Mouse (Mus musculus): Measurements from ENCODE around the gene Tdo2. TPM values are rescaled to one million over a fixed set of nuclear protein-coding genes. Genes with fewer than 3 reads are reported as not detected.

Gene Tdo2
- polyA plus RNA-seq, 1 experiment from 2014 or later, result 1.6 TPM

DNA sequence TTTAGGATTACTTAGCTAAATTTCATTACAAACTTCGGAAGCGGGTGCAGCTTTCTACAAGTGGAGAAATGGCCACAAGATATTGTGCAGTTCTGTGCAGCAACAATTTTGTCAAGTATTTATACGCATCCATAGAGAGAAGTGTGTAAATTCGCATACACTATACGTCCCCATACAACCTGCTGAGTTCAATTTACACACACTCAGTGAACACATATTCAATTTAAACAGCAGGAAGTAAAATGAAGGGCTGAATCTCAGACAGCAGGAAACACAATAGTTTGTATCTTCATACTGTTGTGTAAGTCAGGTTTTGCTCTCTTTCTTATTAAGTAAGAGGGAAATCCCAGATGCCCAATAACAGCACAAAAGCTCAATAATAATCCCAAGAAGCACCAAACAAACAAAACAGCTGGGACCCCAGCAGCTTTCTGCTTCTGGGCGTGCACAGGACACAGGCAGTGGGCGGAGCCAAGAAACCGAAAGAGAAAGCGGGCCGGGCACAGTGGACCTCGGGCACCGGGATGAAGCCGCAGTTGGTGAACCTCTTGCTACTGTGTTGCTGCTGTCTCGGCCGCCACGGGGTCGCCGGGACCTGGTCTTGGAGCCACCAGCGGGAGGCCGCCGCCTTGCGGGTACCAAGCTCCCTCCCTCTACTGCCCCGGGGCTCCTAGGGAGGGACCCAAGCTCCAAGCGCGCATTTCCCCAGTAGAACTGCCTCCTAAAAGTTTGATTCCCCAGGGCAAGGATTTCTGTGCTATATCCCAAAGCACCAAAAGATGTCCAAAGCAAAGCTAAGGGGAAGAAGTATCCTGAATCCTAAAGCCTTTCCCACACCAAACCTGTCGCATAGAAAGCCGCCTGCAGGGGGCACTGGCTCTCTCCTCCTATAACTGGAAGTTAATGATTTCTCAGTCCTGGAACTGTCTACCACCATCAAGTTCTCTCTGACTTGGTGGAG, 43.6 kb downstream of the Tdo2 start, which contains the start of gene Ctso:
Gene Ctso, plus strand, starts transcription at position 461 of the 961 bp plus-strand sequence.
- Histone ChIP-seq H3K27ac (ENCODE audit: low read depth, low read length) (peak within 1 kb of the TSS; percentile 84), H3K9me3 (replicated peaks; ENCODE audit: control insufficient read depth, low read length) (no peaks in the 10 kb centered on the region), H3K9ac (ENCODE audit: low read depth, low read length) (peak within 1 kb of the TSS; percentile 95), H3K4me3 (ENCODE audit: low read depth, low read length) (peak within 1 kb of the TSS; percentile 82), H3K4me1 (ENCODE audit: control insufficient read depth, insufficient read depth, low read length) (no peaks in the 10 kb centered on the region), H3K27me3 (ENCODE audit: control insufficient read depth, insufficient read depth, low read length) (no peaks in the 10 kb centered on the region), H3K4me2 (peak within 1 kb of the TSS; percentile 57), H3K36me3 (ENCODE audit: control insufficient read depth, insufficient read depth, low read length) (no peaks in the 10 kb centered on the region)
- WGBS (ENCODE audit: insufficient replicate concordance), result 15% methylated on average over 27 of the region's 27 CpGs
- ATAC-seq (replicated peaks; ENCODE audit: insufficient number of reproducible peaks, low FRiP score, low TSS enrichment), result peak; percentile 79

GRCm38 (mm10) chr3:81931695-81932094, 44.3 kb downstream of the Tdo2 start:
- H3K4me2 ChIP-seq, result no peak overlapping the region
- no peaks in the 10 kb centered on the region for H3K4me1 ChIP-seq (ENCODE audit: control insufficient read depth, insufficient read depth, low read length)
- 72% methylated on average over 3 of the region's 3 CpGs for WGBS (ENCODE audit: insufficient replicate concordance)
- H3K9ac ChIP-seq (ENCODE audit: low read depth, low read length), result no peak overlapping the region
- H3K9me3 ChIP-seq (replicated peaks; ENCODE audit: control insufficient read depth, low read length), result no peaks in the 10 kb centered on the region
- ATAC-seq (replicated peaks; ENCODE audit: insufficient number of reproducible peaks, low FRiP score, low TSS enrichment), result no peak
- no peaks in the 10 kb centered on the region for H3K27me3 ChIP-seq (ENCODE audit: control insufficient read depth, insufficient read depth, low read length)
- H3K4me3 ChIP-seq (ENCODE audit: low read depth, low read length), result no peak overlapping the region
- H3K27ac ChIP-seq (ENCODE audit: low read depth, low read length), result no peak overlapping the region
- H3K36me3 ChIP-seq (ENCODE audit: control insufficient read depth, insufficient read depth, low read length), result no peaks in the 10 kb centered on the region

DNA sequence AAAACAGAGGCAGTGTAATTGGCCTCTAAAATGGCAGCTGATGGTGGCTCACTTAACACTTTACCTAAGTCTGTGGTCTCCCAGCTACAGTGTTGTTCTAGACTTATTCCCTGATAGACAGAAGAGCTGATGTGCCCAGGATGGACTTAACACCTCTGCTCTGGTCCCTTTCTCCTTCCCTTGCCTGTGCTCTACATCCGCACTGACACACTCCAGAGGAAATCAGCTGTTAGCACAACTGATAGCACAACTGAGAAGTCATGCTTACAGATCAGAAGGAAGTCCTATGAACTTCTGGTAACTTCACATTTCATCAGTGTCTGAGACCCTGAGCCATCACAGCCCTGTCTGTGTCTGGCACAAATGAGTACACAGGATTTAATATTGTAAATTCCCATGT, 46.9 kb downstream of the Tdo2 start:
- Histone ChIP-seq H3K36me3 (ENCODE audit: control insufficient read depth, insufficient read depth, low read length) (no peaks in the 10 kb centered on the region), H3K9ac (ENCODE audit: low read depth, low read length) (no peak overlapping the region), H3K27ac (ENCODE audit: low read depth, low read length) (no peak overlapping the region), H3K4me2 (no peak overlapping the region), H3K4me1 (ENCODE audit: control insufficient read depth, insufficient read depth, low read length) (no peaks in the 10 kb centered on the region), H3K4me3 (ENCODE audit: low read depth, low read length) (no peak overlapping the region), H3K27me3 (ENCODE audit: control insufficient read depth, insufficient read depth, low read length) (no peaks in the 10 kb centered on the region), H3K9me3 (replicated peaks; ENCODE audit: control insufficient read depth, low read length) (no peaks in the 10 kb centered on the region)
- WGBS (ENCODE audit: insufficient replicate concordance), result 24% methylated on average over 1 of the region's 1 CpGs
- ATAC-seq (replicated peaks; ENCODE audit: insufficient number of reproducible peaks, low FRiP score, low TSS enrichment), result no peak

GRCm38 (mm10) chr3:81926764-81927325, 49.2 kb downstream of the Tdo2 start:
- Histone ChIP-seq H3K9ac (ENCODE audit: low read depth, low read length) (no peak overlapping the region), H3K4me3 (ENCODE audit: low read depth, low read length) (no peak overlapping the region), H3K4me2 (no peak overlapping the region), H3K9me3 (replicated peaks; ENCODE audit: control insufficient read depth, low read length) (no peaks in the 10 kb centered on the region), H3K27ac (ENCODE audit: low read depth, low read length) (no peak overlapping the region), H3K36me3 (ENCODE audit: control insufficient read depth, insufficient read depth, low read length) (no peaks in the 10 kb centered on the region), H3K4me1 (ENCODE audit: control insufficient read depth, insufficient read depth, low read length) (peaks cover 3% of the 10 kb centered on the region; the same call in 1 of the 2 replicates), H3K27me3 (ENCODE audit: control insufficient read depth, insufficient read depth, low read length) (no peaks in the 10 kb centered on the region)
- WGBS (ENCODE audit: insufficient replicate concordance), result 66% methylated on average over 9 of the region's 9 CpGs
- ATAC-seq (replicated peaks; ENCODE audit: insufficient number of reproducible peaks, low FRiP score, low TSS enrichment), result no peak

- H3K9ac ChIP-seq (ENCODE audit: low read depth, low read length), result no peak overlapping the region
- H3K27me3 ChIP-seq (ENCODE audit: control insufficient read depth, insufficient read depth, low read length), result no peaks in the 10 kb centered on the region
- no peak overlapping the region for H3K4me2 ChIP-seq
- ATAC-seq (replicated peaks; ENCODE audit: insufficient number of reproducible peaks, low FRiP score, low TSS enrichment), result no peak
- peaks cover 3% of the 10 kb centered on the region; the same call in 1 of the 2 replicates for H3K4me1 ChIP-seq (ENCODE audit: control insufficient read depth, insufficient read depth, low read length)
- H3K9me3 ChIP-seq (replicated peaks; ENCODE audit: control insufficient read depth, low read length), result no peaks in the 10 kb centered on the region
- H3K27ac ChIP-seq (ENCODE audit: low read depth, low read length), result no peak overlapping the region
- no peak overlapping the region for H3K4me3 ChIP-seq (ENCODE audit: low read depth, low read length)
- WGBS (ENCODE audit: insufficient replicate concordance), result 28% methylated on average over 5 of the region's 5 CpGs
- H3K36me3 ChIP-seq (ENCODE audit: control insufficient read depth, insufficient read depth, low read length), result no peaks in the 10 kb centered on the region
Observed at GRCm38 (mm10) chr3:81925856-81926255, 50.1 kb downstream of the Tdo2 start.

- ATAC-seq (replicated peaks; ENCODE audit: insufficient number of reproducible peaks, low FRiP score, low TSS enrichment), result no peak
- 9% methylated on average over 1 of the region's 1 CpGs for WGBS (ENCODE audit: insufficient replicate concordance)
- no peaks in the 10 kb centered on the region for H3K27me3 ChIP-seq (ENCODE audit: control insufficient read depth, insufficient read depth, low read length)
- H3K9ac ChIP-seq (ENCODE audit: low read depth, low read length), result no peak overlapping the region
- no peak overlapping the region for H3K4me3 ChIP-seq (ENCODE audit: low read depth, low read length)
- no peak overlapping the region for H3K27ac ChIP-seq (ENCODE audit: low read depth, low read length)
- H3K36me3 ChIP-seq (ENCODE audit: control insufficient read depth, insufficient read depth, low read length), result no peaks in the 10 kb centered on the region
- peaks cover 3% of the 10 kb centered on the region; the same call in 1 of the 2 replicates for H3K4me1 ChIP-seq (ENCODE audit: control insufficient read depth, insufficient read depth, low read length)
- H3K9me3 ChIP-seq (replicated peaks; ENCODE audit: control insufficient read depth, low read length), result no peaks in the 10 kb centered on the region
- no peak overlapping the region for H3K4me2 ChIP-seq
Observed at GRCm38 (mm10) chr3:81924931-81925330, 51.1 kb downstream of the Tdo2 start.

- WGBS (ENCODE audit: insufficient replicate concordance), result 50% methylated on average over 4 of the region's 4 CpGs
- ATAC-seq (replicated peaks; ENCODE audit: insufficient number of reproducible peaks, low FRiP score, low TSS enrichment), result no peak
- Histone ChIP-seq H3K4me3 (ENCODE audit: low read depth, low read length) (no peak overlapping the region), H3K27ac (ENCODE audit: low read depth, low read length) (no peak overlapping the region), H3K27me3 (ENCODE audit: control insufficient read depth, insufficient read depth, low read length) (no peaks in the 10 kb centered on the region), H3K9ac (ENCODE audit: low read depth, low read length) (no peak overlapping the region), H3K4me1 (ENCODE audit: control insufficient read depth, insufficient read depth, low read length) (peaks cover 3% of the 10 kb centered on the region; the same call in 1 of the 2 replicates), H3K4me2 (no peak overlapping the region), H3K36me3 (ENCODE audit: control insufficient read depth, insufficient read depth, low read length) (no peaks in the 10 kb centered on the region), H3K9me3 (replicated peaks; ENCODE audit: control insufficient read depth, low read length) (no peaks in the 10 kb centered on the region)
Observed at GRCm38 (mm10) chr3:81922910-81923309, 53.1 kb downstream of the Tdo2 start.

DNA sequence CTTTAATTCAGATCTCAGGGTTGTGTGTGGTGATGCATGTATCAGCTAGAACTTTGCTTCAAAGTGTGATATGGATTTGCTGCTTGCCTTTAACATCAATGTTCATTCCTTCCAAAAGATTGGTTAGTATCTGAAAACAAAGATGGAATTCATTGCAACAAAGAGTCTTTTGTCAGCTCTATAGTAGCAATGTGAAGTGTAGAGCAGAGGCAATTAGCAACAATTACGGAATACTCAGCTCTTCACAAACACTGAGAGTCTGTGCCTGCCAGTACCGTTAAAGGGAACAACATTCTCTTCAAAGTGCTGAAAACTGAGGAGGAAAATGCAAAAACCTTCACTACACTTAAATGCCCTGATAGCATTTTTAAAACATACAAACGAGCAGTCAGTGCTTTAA, 56.3 kb downstream of the Tdo2 start:
- Histone ChIP-seq H3K9ac (ENCODE audit: low read depth, low read length) (no peak overlapping the region), H3K27me3 (ENCODE audit: control insufficient read depth, insufficient read depth, low read length) (no peaks in the 10 kb centered on the region), H3K36me3 (ENCODE audit: control insufficient read depth, insufficient read depth, low read length) (no peaks in the 10 kb centered on the region), H3K4me2 (no peak overlapping the region), H3K4me3 (ENCODE audit: low read depth, low read length) (no peak overlapping the region), H3K4me1 (ENCODE audit: control insufficient read depth, insufficient read depth, low read length) (peaks cover 3% of the 10 kb centered on the region; the same call in 1 of the 2 replicates), H3K9me3 (replicated peaks; ENCODE audit: control insufficient read depth, low read length) (no peaks in the 10 kb centered on the region), H3K27ac (ENCODE audit: low read depth, low read length) (no peak overlapping the region)
- no peak for ATAC-seq (replicated peaks; ENCODE audit: insufficient number of reproducible peaks, low FRiP score, low TSS enrichment)
- 62% methylated on average over 3 of the region's 3 CpGs for WGBS (ENCODE audit: insufficient replicate concordance)
